Mouse (Mus musculus) Muller cell, postnatal 12 days (primary cell): ENCODE data around the gene Ctsf.
"Not testable (repeated sequence)": the region's sequence is repeated elsewhere in the genome, so short reads cannot be mapped to it uniquely, and the experiment has no call there.

Source experiments
- DNase-seq: peaks from one replicate; pipeline ENCODE4 v3.0.0-alpha.2; 2015; ENCODE audit errors: inconsistent ontology term

The Ctsf gene

GRCm38 (mm10) chr19:4854552-4855469, at the start of gene Ctsf:
Gene Ctsf, plus strand, starts transcription at chr19:4855130.
- peak; percentile 88 for DNase-seq

GRCm38 (mm10) chr19:4810309-4810708, 44.6 kb upstream of the Ctsf start:
- DNase-seq: no peak

GRCm38 (mm10) chr19:4810746-4811062, 44.2 kb upstream of the Ctsf start:
- DNase-seq: no peak

GRCm38 (mm10) chr19:4811063-4811908, 43.6 kb upstream of the Ctsf start, which contains the start of the genes Gm21992 and Rbm14:
Gene Gm21992, minus strand, starts transcription at chr19:4811612.
Gene Rbm14, minus strand, starts transcription at chr19:4811634.
- DNase-seq: peak; percentile 99

GRCm38 (mm10) chr19:4811909-4812242, 43.1 kb upstream of the Ctsf start:
- no peak for DNase-seq

- DNase-seq: not testable (repeated sequence)
These were observed 42.5 kb upstream of the Ctsf start for GRCm38 (mm10) chr19:4812334-4812949.

GRCm38 (mm10) chr19:4813015-4813414, 41.9 kb upstream of the Ctsf start:
- DNase-seq: no peak

GRCm38 (mm10) chr19:4817182-4817835, 37.6 kb upstream of the Ctsf start:
- DNase-seq: no peak

GRCm38 (mm10) chr19:4820678-4821303, 34.1 kb upstream of the Ctsf start:
- DNase-seq: peak; percentile 85

GRCm38 (mm10) chr19:4828444-4829114, 26.4 kb upstream of the Ctsf start:
- no peak for DNase-seq

GRCm38 (mm10) chr19:4829156-4829555, 25.8 kb upstream of the Ctsf start:
- DNase-seq: peak; percentile 64

- no peak for DNase-seq
These were observed 21.0 kb upstream of the Ctsf start for GRCm38 (mm10) chr19:4833977-4834376.

GRCm38 (mm10) chr19:4836096-4836495, 18.8 kb upstream of the Ctsf start:
- no peak for DNase-seq

- no peak for DNase-seq
These were observed 17.9 kb upstream of the Ctsf start for GRCm38 (mm10) chr19:4837049-4837448.

- no peak for DNase-seq
These were observed 16.3 kb upstream of the Ctsf start for GRCm38 (mm10) chr19:4838526-4839140.

- DNase-seq: peak; percentile 95
These were observed 15.8 kb upstream of the Ctsf start, which contains the start of the genes Ccs and Ccdc87 for GRCm38 (mm10) chr19:4839149-4839548. Gene Ccs, minus strand, starts transcription at chr19:4839332. Gene Ccdc87, plus strand, starts transcription at chr19:4839366.

- DNase-seq: no peak
These were observed 14.1 kb upstream of the Ctsf start for GRCm38 (mm10) chr19:4840848-4841247.

- DNase-seq: no peak
These were observed 12.3 kb upstream of the Ctsf start for GRCm38 (mm10) chr19:4842611-4843010.

GRCm38 (mm10) chr19:4845846-4846245, 9.1 kb upstream of the Ctsf start:
- no peak for DNase-seq

GRCm38 (mm10) chr19:4847490-4847889, 7.4 kb upstream of the Ctsf start:
- no peak for DNase-seq
